In the genomic region with DNA sequence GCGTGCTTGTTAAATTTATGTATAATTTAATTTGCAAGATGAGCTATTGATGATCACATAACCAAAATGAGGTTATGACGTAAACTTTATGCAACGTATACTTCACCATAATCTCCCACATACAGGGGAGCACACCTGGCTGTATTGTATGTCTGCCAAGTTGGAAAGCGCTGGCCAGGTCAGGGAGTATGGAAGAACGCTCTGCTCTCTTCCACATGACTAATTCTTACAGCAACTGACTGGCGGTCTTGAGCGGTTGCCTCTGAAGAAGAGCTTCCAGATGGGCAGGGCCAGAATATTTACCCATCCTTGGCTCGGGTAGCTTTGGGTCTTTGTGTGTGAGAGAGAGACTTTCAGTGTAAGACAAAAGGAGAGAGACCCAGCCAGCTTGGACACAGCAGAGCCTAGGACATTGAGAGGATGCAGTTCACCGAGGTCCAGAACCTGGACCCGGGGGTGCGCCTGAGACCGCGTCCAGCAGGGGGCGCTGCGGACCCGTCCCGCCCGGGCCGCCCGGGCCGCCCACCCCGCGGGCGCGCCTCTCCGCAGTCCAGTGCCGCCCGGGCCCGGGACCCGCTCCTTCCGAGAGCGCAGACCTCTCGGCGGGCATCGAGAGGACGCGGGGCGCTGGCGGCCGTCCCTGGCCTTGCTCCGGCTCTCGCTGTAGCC, we compare ENCODE assay signal across 8 mouse cellular contexts. TPM values are rescaled to one million over a fixed set of nuclear protein-coding genes. Genes with fewer than 3 reads are reported as not detected.
DNase-seq lines count a peak whose midpoint lies in the region; ATAC-seq and TF ChIP-seq lines count a peak whose summit lies in the region.

A gene (plus strand): TSS at position 543 of the 669 bp plus-strand sequence.

- POLR2A ChIA-PET in Patski (lab: Charles Lee), result no interaction called here

- peaks cover 4% of the 10 kb centered on the region for H3K27me3 ChIP-seq in Patski
- H3K27me3 ChIP-seq in hindbrain, embryonic 16.5 days (replicated peaks; ENCODE audit: control insufficient read depth, insufficient read depth, low read length), result peaks cover 9% of the 10 kb centered on the region
- H3K27me3 ChIP-seq in megakaryocyte, embryonic 14.5 days (replicated peaks), result peaks cover 76% of the 10 kb centered on the region

- CTCF ChIA-PET in Patski (lab: Charles Lee), result interaction anchor here (0.7 to 1.9 kb wide), 8 partner anchors 10 to 302 kb away, joined by 3 to 8 read pairs (median 6); no protein-coding TSS in a partner anchor

- H3K9me3 ChIP-seq in hindbrain, embryonic 16.5 days (ENCODE audit: control insufficient read depth, low read length), result no peaks in the 10 kb centered on the region
- peaks cover 7% of the 10 kb centered on the region for H3K9me3 ChIP-seq in megakaryocyte, embryonic 14.5 days

- WGBS in hindbrain, embryonic 16.5 days, result 11% methylated on average over 34 of the region's 42 CpGs

- TF ChIP-seq CTCF in Patski (IDR thresholded peaks at IDR 0.05), result peak; percentile 90

- H3K4me3 ChIP-seq in hindbrain, embryonic 16.5 days (ENCODE audit: low read length), result peak within 1 kb of the TSS; percentile 70
- peak within 1 kb of the TSS; percentile 91 for H3K4me3 ChIP-seq in megakaryocyte, embryonic 14.5 days (replicated peaks)

- H3K4me2 ChIP-seq in hindbrain, embryonic 16.5 days (ENCODE audit: low read length), result peak within 1 kb of the TSS; percentile 97

- no peaks in the 10 kb centered on the region for H3K36me3 ChIP-seq in hindbrain, embryonic 16.5 days (ENCODE audit: control insufficient read depth, insufficient read depth, low read length)
- no peaks in the 10 kb centered on the region for H3K36me3 ChIP-seq in megakaryocyte, embryonic 14.5 days (replicated peaks; ENCODE audit: low read length)

- DNase-seq in Patski (ENCODE audit: low read depth, low spot score), result peak; percentile 28
- DNase-seq in cerebellum, postnatal 36 days, result peak; percentile 60 to 70
- peak; percentile 96 for DNase-seq in gastrocnemius, postnatal 10 days
- DNase-seq in left cerebral cortex, postnatal 14 days (ENCODE audit: low spot score in 2 of 2), result peak; percentile 35 to 72
- peak; percentile 73 for DNase-seq in right cerebral cortex, postnatal 14 days
- DNase-seq in urinary bladder, postnatal 14 days (ENCODE audit: low spot score), result peak; percentile 79

- intact Hi-C loops in left cerebral cortex, postnatal 14 days (cut with DNase I), result loop anchor here (2.0 to 5.0 kb wide), 2 partner anchors 265 to 296 kb away; no protein-coding TSS in a partner anchor

- peak; percentile 87 for ATAC-seq in Patski
- peak; percentile 91 for ATAC-seq in hindbrain, embryonic 16.5 days

- peaks cover 9% of the 10 kb centered on the region for H3K4me1 ChIP-seq in hindbrain, embryonic 16.5 days (ENCODE audit: control insufficient read depth, insufficient read depth, low read depth, low read length)
- peaks cover 36% of the 10 kb centered on the region for H3K4me1 ChIP-seq in megakaryocyte, embryonic 14.5 days

- no peak within 1 kb of the TSS for H3K27ac ChIP-seq in hindbrain, embryonic 16.5 days (ENCODE audit: low read depth, low read length)

- peak within 1 kb of the TSS; percentile 81 for H3K9ac ChIP-seq in hindbrain, embryonic 16.5 days (ENCODE audit: low read depth, low read length)

- in situ Hi-C loops in Patski (cut with MboI; ENCODE audit: low pct_unique_long_range_greater_than_20kb), result no loop called here

RNA-seq across cellular contexts. Expression of the gene that starts here (rescaled TPM):
- polyA plus RNA-seq in Patski (2021), result 27.9 TPM
- total RNA-seq in gastrocnemius, postnatal 10 days (2021), result 10 to 100 TPM; 27.0 to 31.1 TPM
- polyA plus RNA-seq in hindbrain, embryonic 16.5 days (2015; fragmentation: Nextera tagmentation; extraction: Ambion mirVana), result 0.74 and 0.91 TPM in 2 replicates
- 1 to 10 TPM; 7.3 to 8.9 TPM for total RNA-seq in left cerebral cortex, postnatal 14 days (2021)
- 0.30 TPM in 1 of 2 replicates, not detected in the other for polyA plus RNA-seq in megakaryocyte, embryonic 14.5 days (2012; ENCODE audit: insufficient read depth, low replicate concordance)

Comparison
In these comparisons a context has a peak if more than half of its experiments do, and no peak if none do; other contexts are left out.
1. RNA of the gene that starts here (polyA plus RNA-seq): 27.9 TPM in Patski (single experiment); 0.74 to 0.91 TPM in hindbrain, embryonic 16.5 days and 0.30 TPM in megakaryocyte, embryonic 14.5 days; every median in the first group is over 10 times any median in the second.
2. Peak in ATAC-seq, H3K4me3 ChIP-seq, H3K9ac ChIP-seq and H3K4me2 ChIP-seq in hindbrain, embryonic 16.5 days; RNA of the gene not detected or under 1 TPM.
3. DNase-seq: peak in every context shown above with its lines; median percentile 96 in gastrocnemius, postnatal 10 days; 79 in urinary bladder, postnatal 14 days; 73 in right cerebral cortex, postnatal 14 days; 65 in cerebellum, postnatal 36 days; 54 in left cerebral cortex, postnatal 14 days; 28 in Patski.